Mouse (Mus musculus) heart, postnatal 25 days (tissue): ENCODE measurements around the gene Dop1a. TPM values are rescaled to one million over a fixed set of nuclear protein-coding genes. Genes with fewer than 3 reads are reported as not detected.
"Not testable (repeated sequence)": the region's sequence is repeated elsewhere in the genome, so short reads cannot be mapped to it uniquely, and the experiment has no call there.

Experiments used
- DNase-seq: peaks from one replicate; pipeline ENCODE4 v3.0.0; 2022; ENCODE audit warnings: low spot score
- intact Hi-C: fragments of 180-260 bp; cut with DNase I; formaldehyde crosslinking; loops from one replicate; pipeline ENCODE4 v1.15.1; 2025
- total RNA-seq, 2 experiments: library from RNA; stranded (reverse); gene quantifications; 2 replicates each; pipeline ENCODE4 v1.2.3; 2021

Dop1a gene
- total RNA-seq, 2 experiments from 2014 or later: 18.6 to 20.6 TPM

DNA sequence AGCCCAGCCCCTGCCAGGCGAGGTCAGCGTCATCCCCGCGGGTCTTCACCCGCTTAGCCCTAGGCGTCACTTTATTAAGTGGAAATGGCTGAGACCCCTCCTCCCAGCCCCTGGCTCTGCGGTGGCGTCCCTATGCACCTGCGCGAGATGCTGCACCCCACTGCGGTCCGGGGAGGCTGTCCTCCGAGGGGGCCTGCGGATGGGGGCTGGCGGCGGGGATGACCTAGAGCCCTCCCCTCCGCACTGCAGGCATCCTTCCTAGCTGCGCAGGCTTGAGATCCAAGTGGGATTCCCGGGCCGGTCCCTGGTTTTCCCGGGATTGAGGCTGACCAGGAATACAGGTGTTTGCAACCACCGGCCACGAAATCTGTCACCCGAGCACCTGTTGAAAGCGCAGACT, 105.2 kb downstream of the Dop1a start:
- intact Hi-C loops: loop anchor here (2.0 kb wide), 1 partner anchor 105 kb away; the partner anchor contains the start of gene Dop1a
- DNase-seq: no peak

DNA sequence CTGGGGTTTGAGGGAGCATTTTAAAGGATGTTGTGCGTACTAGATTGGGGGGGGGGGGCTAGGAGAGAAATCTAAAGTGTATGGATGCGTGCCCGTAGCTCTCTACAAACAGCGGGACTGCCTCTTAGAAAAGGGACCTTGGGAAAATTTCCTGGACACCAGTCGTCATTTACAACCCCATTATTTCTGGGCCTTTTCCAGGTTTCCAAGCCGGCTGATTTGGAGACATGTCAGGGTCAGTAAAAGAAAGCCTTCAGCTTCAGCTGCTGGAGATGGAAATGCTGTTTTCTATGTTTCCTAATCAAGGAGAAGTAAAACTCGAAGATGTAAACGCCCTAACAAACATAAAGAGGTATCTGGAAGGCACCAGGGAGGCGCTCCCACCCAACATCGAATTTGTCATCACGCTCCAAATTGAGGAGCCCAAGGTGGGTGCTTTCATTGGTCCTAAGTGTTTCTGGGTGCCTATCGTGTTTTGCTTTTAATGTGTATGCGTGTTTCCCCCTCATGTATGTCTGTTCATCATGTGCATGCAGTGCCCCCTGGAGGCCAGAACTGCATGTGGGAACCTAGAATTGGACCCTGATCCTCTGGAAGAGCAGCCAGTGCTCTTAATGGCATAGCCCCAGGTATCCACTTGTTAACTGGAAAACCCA, 105.8 kb downstream of the Dop1a start:
- intact Hi-C loops: loop anchor here (2.0 kb wide), 1 partner anchor 106 kb away; the partner anchor contains the start of gene Dop1a
- peak; percentile 46 for DNase-seq

DNA sequence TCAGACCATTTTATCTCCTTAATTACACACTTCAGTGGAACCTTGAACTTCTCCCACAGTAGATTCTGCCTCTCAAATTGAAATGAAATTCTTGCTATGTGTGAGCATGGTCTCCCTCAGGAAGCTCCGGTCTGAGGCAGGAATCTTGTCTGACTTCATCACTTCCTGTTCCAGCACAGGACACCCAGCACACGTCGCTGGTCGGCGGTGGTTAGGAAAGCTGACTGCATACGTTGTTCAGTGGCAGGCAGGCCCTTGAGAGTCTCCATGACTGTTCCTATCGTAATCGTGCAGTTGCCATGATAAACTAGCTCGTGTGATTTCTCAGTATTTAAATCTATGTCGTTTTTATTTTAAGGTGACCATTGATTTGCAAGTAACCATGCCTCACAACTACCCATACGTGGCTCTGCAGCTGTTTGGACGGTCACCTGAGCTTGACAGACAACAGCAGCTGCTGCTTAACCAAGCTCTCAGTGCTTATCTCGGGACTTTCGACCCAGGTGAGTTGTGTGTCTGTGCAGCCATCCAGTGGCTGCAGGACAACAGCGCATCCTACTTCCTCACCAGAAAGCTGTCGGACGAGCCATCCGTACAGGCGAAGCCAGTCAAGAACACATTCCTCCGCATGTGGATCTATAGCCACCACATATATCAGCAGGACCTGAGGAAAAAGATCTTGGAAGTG, 106.8 kb downstream of the Dop1a start:
- intact Hi-C loops: loop anchor here (2.0 kb wide), 1 partner anchor 107 kb away; the partner anchor contains the start of gene Dop1a

DNA sequence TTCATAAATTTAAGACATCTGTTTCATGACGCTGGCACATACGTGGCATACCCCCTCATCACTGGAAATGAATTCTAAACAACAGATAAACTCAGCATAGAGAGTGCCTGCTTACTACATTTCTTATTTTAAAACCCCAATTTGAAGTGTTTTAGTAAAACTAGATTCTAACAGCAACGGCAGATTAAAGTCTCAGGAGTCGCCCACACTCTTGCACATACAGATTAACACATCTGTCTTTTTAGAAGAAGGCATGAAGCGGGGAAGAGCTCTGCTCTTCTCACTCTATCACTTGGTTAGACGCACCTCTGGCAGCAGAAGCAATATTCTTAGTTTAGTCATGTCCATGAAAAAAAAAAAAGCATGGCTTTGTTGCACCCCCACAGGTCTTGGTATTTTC, 108.2 kb downstream of the Dop1a start:
- DNase-seq: no peak
- intact Hi-C loops: no loop called here

More for the DNA sequence above, 106.8 kb downstream of the Dop1a start:
- DNase-seq: no peak

DNA sequence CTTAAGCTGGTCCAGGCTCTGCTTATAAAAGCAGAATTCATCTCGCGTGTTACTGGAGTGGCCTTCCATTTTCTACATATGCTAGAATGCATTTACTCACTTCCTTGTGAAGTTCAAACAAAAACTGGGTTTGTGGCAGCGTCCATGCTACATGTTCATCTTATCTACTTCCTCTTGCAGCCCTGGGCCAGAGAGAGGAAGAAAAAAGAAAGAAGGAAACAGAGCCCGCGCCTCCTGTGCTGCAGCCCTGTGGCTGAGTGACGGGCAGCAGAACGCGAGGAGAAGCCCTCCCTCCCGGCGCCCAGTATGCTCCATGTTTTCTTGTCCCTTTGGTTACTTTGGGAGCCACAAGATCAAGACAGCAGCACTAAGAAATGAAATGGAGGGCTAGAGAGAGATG, 112.7 kb downstream of the Dop1a start:
- DNase-seq: no peak
- intact Hi-C loops: loop anchor here (10.0 kb wide), 1 partner anchor 665 kb away; no protein-coding TSS in a partner anchor

DNA sequence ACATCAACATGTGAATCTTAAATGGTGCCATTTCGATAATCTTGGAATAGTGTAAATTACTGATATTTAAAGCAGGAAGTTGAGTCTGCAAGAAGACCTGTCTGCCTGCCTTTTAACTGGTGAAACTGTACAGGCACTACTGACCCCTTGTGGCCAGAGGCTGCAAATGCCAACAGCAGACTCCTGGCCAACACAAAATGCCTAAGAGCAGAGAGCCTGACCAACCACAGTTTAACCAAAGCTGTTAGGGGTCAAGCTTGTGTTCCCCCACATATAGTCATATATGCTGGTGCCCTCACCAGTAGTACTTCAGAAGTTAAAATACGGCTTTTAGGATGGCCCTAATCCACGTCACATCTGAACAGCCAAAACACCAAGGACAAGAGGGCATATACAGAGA, 116.8 kb downstream of the Dop1a start:
- no peak for DNase-seq
- intact Hi-C loops: loop anchor here (10.0 kb wide), 1 partner anchor 661 kb away; no protein-coding TSS in a partner anchor

DNA sequence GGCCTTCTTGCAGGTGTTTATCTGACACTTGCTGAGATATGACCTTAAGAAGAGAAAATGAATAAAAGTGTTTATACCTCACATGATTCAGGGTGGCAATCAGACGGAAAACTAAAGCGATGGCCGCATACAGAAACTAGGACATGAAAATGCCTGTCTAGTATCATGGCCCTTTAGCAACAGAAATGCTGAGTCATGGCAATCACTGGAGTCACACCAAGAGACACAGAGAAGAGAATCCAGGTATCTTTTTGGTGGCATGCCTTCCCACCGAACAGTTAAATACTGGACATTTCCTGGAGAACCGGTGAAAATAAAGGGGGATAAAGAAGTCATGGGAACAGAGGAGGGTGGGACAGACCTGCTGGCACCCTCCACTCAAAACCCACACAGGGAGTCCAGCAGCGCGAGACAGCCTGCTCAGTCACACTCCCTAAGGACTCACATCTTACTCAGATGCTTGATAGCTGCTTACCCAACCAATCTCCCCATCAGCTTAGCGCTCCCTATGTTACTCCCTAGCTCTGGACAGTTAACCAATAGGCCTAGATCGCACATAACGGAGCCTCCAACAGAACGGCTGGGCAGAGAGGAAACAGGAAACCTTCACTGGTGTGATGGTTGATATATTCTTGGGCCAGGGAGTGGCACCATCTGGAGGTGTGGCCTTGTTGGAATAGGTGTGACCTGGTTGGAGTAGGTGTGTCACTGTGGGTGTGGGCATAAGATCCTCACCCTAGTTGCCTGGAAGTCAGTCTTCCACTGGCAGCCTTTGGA, 120.3 kb downstream of the Dop1a start:
- no peak for DNase-seq
- intact Hi-C loops: loop anchor here (10.0 kb wide), 1 partner anchor 658 kb away; no protein-coding TSS in a partner anchor

DNA sequence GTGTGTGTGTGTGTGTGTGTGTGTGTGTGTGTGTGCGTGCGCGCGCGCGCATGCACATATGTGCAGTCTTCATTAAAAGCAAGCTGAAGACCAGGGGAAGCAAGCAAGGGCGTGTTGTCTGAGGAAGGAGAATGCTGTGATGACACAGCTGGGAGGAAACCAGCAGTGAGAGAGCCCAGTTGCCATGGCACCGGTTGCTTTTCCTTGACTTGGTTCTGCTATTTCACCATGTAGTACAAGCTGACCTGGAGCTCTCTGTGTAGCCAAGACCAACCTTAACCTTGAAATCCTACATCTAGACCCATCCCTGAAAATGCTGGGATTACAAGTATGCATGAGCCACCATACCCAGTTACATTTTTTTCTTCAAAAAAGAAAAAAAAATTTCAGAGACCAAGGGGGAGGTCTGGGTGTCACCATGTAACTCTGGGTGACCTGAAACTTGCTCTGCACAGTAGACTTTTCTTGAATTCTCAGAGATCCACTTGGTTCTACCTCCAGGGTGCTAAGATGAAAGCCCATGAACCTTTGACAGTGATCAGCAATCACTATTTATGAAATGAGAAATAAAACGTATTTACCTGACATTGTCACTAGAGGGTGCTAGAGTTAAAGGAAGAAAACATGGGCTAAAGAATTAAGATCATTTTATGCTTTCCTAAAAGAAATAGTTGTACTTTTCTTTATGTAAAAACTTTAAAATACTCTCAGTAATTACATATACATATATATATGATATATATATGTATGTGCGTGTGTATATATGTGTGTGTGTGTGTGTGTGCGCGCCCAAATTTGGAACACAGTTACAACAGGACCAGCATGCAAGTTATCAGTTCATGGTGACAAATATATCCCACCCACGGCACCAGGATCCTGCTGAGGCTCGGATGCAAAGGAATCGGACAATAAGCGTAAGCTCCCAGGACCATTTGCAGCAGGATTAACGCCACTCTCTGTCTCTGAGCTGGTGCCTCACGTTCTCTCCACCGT, 126.0 kb downstream of the Dop1a start:
- DNase-seq: no peak
- intact Hi-C loops: loop anchor here (1.0 to 10.0 kb wide), 3 partner anchors 153 to 432 kb away; partner anchors contain the start of gene Cyb5r4

DNA sequence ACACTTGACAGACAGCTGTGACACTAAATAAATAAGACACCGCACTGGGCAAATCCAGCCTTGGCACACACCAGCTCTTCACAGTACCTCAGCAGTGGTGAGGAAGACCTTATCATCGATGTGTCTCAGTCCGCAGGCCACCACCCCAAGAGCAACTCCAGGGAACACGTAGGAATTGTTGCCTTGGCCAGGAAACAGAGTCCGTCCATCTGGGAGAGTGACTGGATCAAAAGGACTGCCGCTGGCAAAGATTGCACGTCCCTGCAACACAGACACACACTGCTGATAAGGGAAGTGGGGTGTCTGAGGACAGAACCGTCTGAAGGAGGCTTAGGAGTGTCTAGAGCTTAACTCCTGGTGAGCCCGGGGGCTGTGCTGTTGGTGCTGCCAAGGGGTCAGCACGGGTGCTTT, 127.4 kb downstream of the Dop1a start:
- intact Hi-C loops: loop anchor here (10.0 kb wide), 1 partner anchor 430 kb away; the partner anchor contains the start of gene Cyb5r4
- not testable (repeated sequence) for DNase-seq

DNA sequence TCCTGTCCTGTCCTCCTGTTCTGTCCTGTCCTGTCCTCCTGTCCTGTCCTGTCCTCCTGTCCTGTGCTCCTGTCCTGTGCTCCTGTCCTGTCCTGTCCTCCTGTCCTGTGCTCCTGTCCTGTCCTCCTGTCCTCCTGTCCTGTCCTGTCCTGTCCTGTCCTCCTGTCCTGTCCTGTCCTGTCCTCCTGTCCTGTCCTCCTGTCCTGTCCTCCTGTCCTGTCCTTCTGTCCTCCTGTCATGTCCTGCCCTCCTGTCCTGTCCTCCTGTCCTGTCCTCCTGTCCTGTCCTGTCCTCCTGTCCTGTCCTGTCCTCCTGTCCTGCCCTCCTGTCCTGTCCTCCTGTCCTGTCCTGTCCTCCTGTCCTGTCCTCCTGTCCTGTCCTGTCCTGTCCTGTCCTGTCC, 130.0 kb downstream of the Dop1a start:
- intact Hi-C loops: loop anchor here (1.0 to 10.0 kb wide), 2 partner anchors 148 to 428 kb away; partner anchors contain the start of gene Cyb5r4
- DNase-seq: not testable (repeated sequence)

DNA sequence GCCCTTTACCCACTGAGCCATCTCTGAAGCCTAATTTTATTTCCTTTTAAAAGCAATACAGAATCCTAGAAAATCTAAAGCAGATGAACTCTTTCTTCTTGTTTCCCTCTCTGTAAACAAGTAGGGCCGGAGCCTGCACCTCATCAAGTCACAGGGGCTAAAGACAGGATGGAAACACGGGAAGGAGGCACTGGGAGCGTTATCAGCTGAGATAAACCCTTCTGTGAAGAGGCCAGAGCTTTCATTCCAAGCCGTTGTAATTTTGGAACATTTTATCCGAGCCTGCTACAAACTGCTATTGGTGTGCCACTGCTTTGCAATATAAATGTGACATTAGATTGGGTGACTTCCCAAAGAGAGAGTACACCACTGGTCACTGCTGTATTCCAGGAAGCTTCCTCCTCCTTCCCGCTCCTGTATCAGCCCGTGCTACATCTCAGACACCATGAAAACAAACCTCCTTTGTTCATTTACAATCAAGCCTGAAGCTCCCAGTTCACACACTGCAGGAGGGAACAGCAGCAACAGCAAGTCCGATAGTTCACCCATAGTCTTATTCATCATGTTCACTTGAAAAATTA, 132.9 kb downstream of the Dop1a start:
- intact Hi-C loops: loop anchor here (10.0 kb wide), 1 partner anchor 425 kb away; the partner anchor contains the start of gene Cyb5r4
- DNase-seq: no peak

Other genes starting within 250 kb of the Dop1a start
- 1 to 10 TPM; 1.1 to 1.7 TPM for gene Ube2cbp, start 2.2 kb upstream of the Dop1a start, total RNA-seq
- 1 to 10 TPM; 7.0 to 7.5 TPM for gene Pgm3, start 104.7 kb downstream of the Dop1a start, total RNA-seq
- gene Rwdd2a, start 104.8 kb downstream of the Dop1a start, total RNA-seq: under 1 TPM; 0.39 to 0.59 TPM
- 10 to 100 TPM; 86.7 to 92.3 TPM for gene Me1, start 228.8 kb downstream of the Dop1a start, total RNA-seq